ENCODE assay signal across 24 mouse cellular contexts in the genomic region with DNA sequence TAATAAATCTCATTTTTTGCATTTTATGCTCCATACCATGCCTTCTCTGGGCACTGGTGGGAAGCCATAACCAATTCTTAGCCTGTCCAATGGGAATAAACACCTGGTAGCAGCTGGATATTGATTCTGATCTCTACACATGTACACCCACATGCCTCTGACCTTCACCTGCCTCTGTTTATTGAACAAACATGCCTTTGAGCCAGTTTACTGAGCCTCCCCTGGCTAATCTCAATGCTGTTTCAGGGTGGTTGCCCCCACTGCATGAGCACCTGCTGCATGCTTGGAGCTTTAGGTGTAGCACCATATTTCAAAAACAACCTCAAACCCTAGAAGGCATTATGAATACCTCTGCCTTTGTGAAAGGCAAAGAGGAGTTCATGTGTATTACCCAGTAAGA. TPM values are rescaled to one million over a fixed set of nuclear protein-coding genes. Genes with fewer than 3 reads are reported as not detected.
A peak's percentile ranks its signal among the peaks of the same experiment; 100 is the strongest.
DNase-seq lines count a peak whose midpoint lies in the region; ATAC-seq and TF ChIP-seq lines count a peak whose summit lies in the region.
"Not testable (repeated sequence)": the region's sequence is repeated elsewhere in the genome, so short reads cannot be mapped to it uniquely, and the experiment has no call there.
"Had no signal": no experiment of that assay in that cellular context is flagged by ENCODE, and none has a peak within 500 bp of the region (broad histone marks: within the 10 kb centered on the region; RNA-seq: fewer than 3 reads in every experiment).

No protein-coding gene starts in this region.

- not testable (repeated sequence) for TF ChIP-seq CTCF in liver, adult 2 months (IDR thresholded peaks at IDR 0.05; ENCODE audit: low read depth, low read length); liver, postnatal 0 days (IDR thresholded peaks at IDR 0.05; ENCODE audit: low read depth)

- DNase-seq in heart, adult 11 months, result peak; percentile 71
- DNase-seq in liver, adult 2 months (ENCODE audit: extremely low read depth, low read depth, low spot score), result peak; percentile 76
- not testable (repeated sequence) for DNase-seq in liver, embryonic 11.5 days (ENCODE audit: low spot score); liver, embryonic 13.5 days; liver, postnatal 0 days

- not testable (repeated sequence) for TF ChIP-seq EP300 in liver, postnatal 0 days (IDR thresholded peaks at IDR 0.05; ENCODE audit: low read depth)

- H3K27ac ChIP-seq in liver, adult 2 months (replicated peaks; ENCODE audit: insufficient read depth, low read depth, low read length); liver, embryonic 11.5 days (ENCODE audit: low read depth, low read length); liver, embryonic 12.5 days; liver, embryonic 13.5 days; liver, embryonic 15.5 days (replicated peaks); liver, embryonic 16.5 days (ENCODE audit: low read length); liver, postnatal 0 days (ENCODE audit: low read depth): not testable (repeated sequence)

- not testable (repeated sequence) for H3K9me3 ChIP-seq in liver, embryonic 11.5 days (ENCODE audit: control insufficient read depth, low read length); liver, embryonic 12.5 days (replicated peaks); liver, embryonic 13.5 days (replicated peaks); liver, embryonic 15.5 days (replicated peaks); liver, embryonic 16.5 days (replicated peaks; ENCODE audit: control insufficient read depth, low read length); liver, postnatal 0 days (ENCODE audit: low read length)

- H3K79me2 ChIP-seq in liver, adult 2 months (ENCODE audit: control insufficient read depth, insufficient read depth, low read length), result not testable (repeated sequence)

- H3K9ac ChIP-seq in liver, adult 2 months (ENCODE audit: low read depth, low read length); liver, embryonic 11.5 days (ENCODE audit: low read depth, low read length); liver, embryonic 12.5 days; liver, embryonic 13.5 days; liver, embryonic 15.5 days; liver, embryonic 16.5 days (ENCODE audit: low read depth, low read length); liver, postnatal 0 days (replicated peaks): not testable (repeated sequence)

- peaks cover 35% of the 10 kb centered on the region for H3K4me1 ChIP-seq in liver, adult 2 months (ENCODE audit: control insufficient read depth, insufficient read depth, low read length)
- H3K4me1 ChIP-seq in liver, embryonic 11.5 days (replicated peaks; ENCODE audit: control insufficient read depth, insufficient read depth, low read length); liver, embryonic 12.5 days; liver, embryonic 13.5 days (replicated peaks); liver, embryonic 15.5 days (replicated peaks); liver, embryonic 16.5 days (ENCODE audit: control insufficient read depth, low read depth, low read length); liver, postnatal 0 days (ENCODE audit: insufficient read depth): not testable (repeated sequence)

- not testable (repeated sequence) for H3K27me3 ChIP-seq in liver, adult 2 months (ENCODE audit: control insufficient read depth, insufficient read depth, low read length); liver, embryonic 11.5 days (replicated peaks; ENCODE audit: control insufficient read depth, insufficient read depth, low read length); liver, embryonic 12.5 days (replicated peaks); liver, embryonic 13.5 days; liver, embryonic 15.5 days; liver, embryonic 16.5 days (ENCODE audit: control insufficient read depth, insufficient read depth, low read depth, low read length); liver, postnatal 0 days (ENCODE audit: insufficient read depth, low read length)

- ATAC-seq in liver, embryonic 11.5 days (replicated peaks; ENCODE audit: low FRiP score), result 0 out of 2 replicates have a peak, but pooled peaks have one; percentile 26
- peak; percentile 30; the same call in 1 of the 2 replicates for ATAC-seq in liver, embryonic 12.5 days
- peak; percentile 30; the same call in 1 of the 2 replicates for ATAC-seq in liver, embryonic 13.5 days (ENCODE audit: low read depth)
- ATAC-seq in liver, embryonic 15.5 days (ENCODE audit: insufficient read depth), result peak; percentile 49; the same call in 1 of the 2 replicates
- ATAC-seq in liver, embryonic 16.5 days (ENCODE audit: low read depth), result peak; percentile 71
- peak; percentile 86 for ATAC-seq in liver, postnatal 0 days

- TF ChIP-seq POLR2A in liver, adult 2 months (IDR thresholded peaks at IDR 0.05; ENCODE audit: extremely low read depth, insufficient read depth, low read length), result not testable (repeated sequence)

- H3K36me3 ChIP-seq in liver, adult 2 months (ENCODE audit: control insufficient read depth, insufficient read depth, low read length); liver, embryonic 11.5 days (ENCODE audit: control insufficient read depth, insufficient read depth, low read length); liver, embryonic 12.5 days; liver, embryonic 13.5 days; liver, embryonic 15.5 days (replicated peaks); liver, embryonic 16.5 days (ENCODE audit: control insufficient read depth, insufficient read depth); liver, postnatal 0 days (replicated peaks; ENCODE audit: insufficient read depth, low read length): not testable (repeated sequence)

- not testable (repeated sequence) for H3K4me3 ChIP-seq in liver, adult 2 months (ENCODE audit: insufficient read depth, low read depth, low read length); liver, embryonic 11.5 days (ENCODE audit: low read depth, low read length); liver, embryonic 12.5 days; liver, embryonic 13.5 days (replicated peaks); liver, embryonic 15.5 days (replicated peaks); liver, embryonic 16.5 days (ENCODE audit: low read depth, low read length); liver, postnatal 0 days (ENCODE audit: low read depth, low read length)

- not testable (repeated sequence) for H3K4me2 ChIP-seq in liver, embryonic 11.5 days; liver, embryonic 12.5 days; liver, embryonic 13.5 days; liver, embryonic 15.5 days; liver, embryonic 16.5 days (ENCODE audit: low read depth, low read length); liver, postnatal 0 days (ENCODE audit: low read depth, low read length)

RNA-seq across cellular contexts. Expression of a gene that starts 5.0 kb away (rescaled TPM):
- total RNA-seq in liver, adult 2 months (2014; rRNA removed), result 256 and 388 TPM in 2 replicates
- 227 and 246 TPM in 2 replicates for polyA plus RNA-seq in liver, adult 2 months (2012; rRNA removed)
- polyA plus RNA-seq in liver, embryonic 11.5 days (2014; fragmentation: Nextera tagmentation; extraction: Ambion mirVana), result 847 and 933 TPM in 2 replicates
- polyA plus RNA-seq in liver, embryonic 12.5 days (2016; fragmentation: Nextera tagmentation; extraction: Ambion mirVana), result 1,015 and 1,058 TPM in 2 replicates
- 1,289 and 1,494 TPM in 2 replicates for polyA plus RNA-seq in liver, embryonic 13.5 days (2015; fragmentation: Nextera tagmentation; extraction: Ambion mirVana)
- 1,444 and 1,483 TPM in 2 replicates for polyA plus RNA-seq in liver, embryonic 15.5 days (2015; fragmentation: Nextera tagmentation; extraction: Ambion mirVana)
- polyA plus RNA-seq in liver, embryonic 16.5 days (2015; fragmentation: Nextera tagmentation; extraction: Ambion mirVana), result 1,299 and 1,398 TPM in 2 replicates
- polyA plus RNA-seq in liver, postnatal 0 days (2015; fragmentation: Nextera tagmentation; extraction: Ambion mirVana), result 5.8 and 10.0 TPM in 2 replicates
- total RNA-seq: CH12.LX, ES-E14, G1E, MEL had no signal
- polyA plus RNA-seq: activated CD4-positive, CD25-positive, alpha-beta regulatory T cell, adult 4 months; CD4-positive, CD25-positive, alpha-beta regulatory T cell, adult 4 months; G1E had no signal

RNA-seq across cellular contexts. Expression of a gene that starts 13.9 kb away (rescaled TPM):
- not detected in 2 replicates for total RNA-seq in liver, adult 2 months (2014; rRNA removed)
- polyA plus RNA-seq in liver, adult 2 months (2012; rRNA removed), result not detected in 2 replicates
- not detected in 2 replicates for polyA plus RNA-seq in liver, embryonic 11.5 days (2014; fragmentation: Nextera tagmentation; extraction: Ambion mirVana)
- not detected in 2 replicates for polyA plus RNA-seq in liver, embryonic 12.5 days (2016; fragmentation: Nextera tagmentation; extraction: Ambion mirVana)
- 0.08 and 0.10 TPM in 2 replicates for polyA plus RNA-seq in liver, embryonic 13.5 days (2015; fragmentation: Nextera tagmentation; extraction: Ambion mirVana)
- 0.17 TPM in 1 of 2 replicates, not detected in the other for polyA plus RNA-seq in liver, embryonic 15.5 days (2015; fragmentation: Nextera tagmentation; extraction: Ambion mirVana)
- 0.07 and 0.12 TPM in 2 replicates for polyA plus RNA-seq in liver, embryonic 16.5 days (2015; fragmentation: Nextera tagmentation; extraction: Ambion mirVana)
- not detected in 2 replicates for polyA plus RNA-seq in liver, postnatal 0 days (2015; fragmentation: Nextera tagmentation; extraction: Ambion mirVana)
- total RNA-seq: adrenal gland, adult 18-20 months; adrenal gland, adult 2 months; adrenal gland, postnatal 10 days; adrenal gland, postnatal 14 days; adrenal gland, postnatal 25 days; adrenal gland, postnatal 36 days; adrenal gland, postnatal 4 days; CH12.LX; ES-E14; G1E; MEL had no signal
- polyA plus RNA-seq: activated CD4-positive, CD25-positive, alpha-beta regulatory T cell, adult 4 months; adrenal gland, adult 2 months; brain, embryonic 14.5 days; C2C12; CD4-positive, CD25-positive, alpha-beta regulatory T cell, adult 4 months; G1E had no signal

RNA-seq across cellular contexts. Expression of a gene that starts 30.8 kb away (rescaled TPM):
- total RNA-seq in liver, adult 2 months (2014; rRNA removed), result 204 and 223 TPM in 2 replicates
- polyA plus RNA-seq in liver, adult 2 months (2012; rRNA removed), result 74.7 and 83.9 TPM in 2 replicates
- 21.2 and 21.8 TPM in 2 replicates for polyA plus RNA-seq in liver, embryonic 11.5 days (2014; fragmentation: Nextera tagmentation; extraction: Ambion mirVana)
- 24.0 and 26.4 TPM in 2 replicates for polyA plus RNA-seq in liver, embryonic 12.5 days (2016; fragmentation: Nextera tagmentation; extraction: Ambion mirVana)
- polyA plus RNA-seq in liver, embryonic 13.5 days (2015; fragmentation: Nextera tagmentation; extraction: Ambion mirVana), result 31.6 and 35.6 TPM in 2 replicates
- polyA plus RNA-seq in liver, embryonic 15.5 days (2015; fragmentation: Nextera tagmentation; extraction: Ambion mirVana), result 44.0 and 44.7 TPM in 2 replicates
- 47.0 and 51.0 TPM in 2 replicates for polyA plus RNA-seq in liver, embryonic 16.5 days (2015; fragmentation: Nextera tagmentation; extraction: Ambion mirVana)
- polyA plus RNA-seq in liver, postnatal 0 days (2015; fragmentation: Nextera tagmentation; extraction: Ambion mirVana), result 46.3 and 47.6 TPM in 2 replicates
- total RNA-seq: adrenal gland, adult 18-20 months; CH12.LX; ES-E14 had no signal
- polyA plus RNA-seq: activated CD4-positive, CD25-positive, alpha-beta regulatory T cell, adult 4 months; adrenal gland, adult 2 months; brain, embryonic 14.5 days; C2C12; CD4-positive, CD25-positive, alpha-beta regulatory T cell, adult 4 months; G1E had no signal

RNA-seq across cellular contexts. Expression of a gene that starts 33.3 kb away (rescaled TPM):
- not detected in 2 replicates for total RNA-seq in liver, adult 2 months (2014; rRNA removed)
- not detected in 2 replicates for polyA plus RNA-seq in liver, adult 2 months (2012; rRNA removed)
- 0.16 and 0.17 TPM in 2 replicates for polyA plus RNA-seq in liver, embryonic 11.5 days (2014; fragmentation: Nextera tagmentation; extraction: Ambion mirVana)
- polyA plus RNA-seq in liver, embryonic 12.5 days (2016; fragmentation: Nextera tagmentation; extraction: Ambion mirVana), result 0.13 and 0.21 TPM in 2 replicates
- 0.07 and 0.12 TPM in 2 replicates for polyA plus RNA-seq in liver, embryonic 13.5 days (2015; fragmentation: Nextera tagmentation; extraction: Ambion mirVana)
- 0.05 TPM in 2 replicates for polyA plus RNA-seq in liver, embryonic 15.5 days (2015; fragmentation: Nextera tagmentation; extraction: Ambion mirVana)
- 0.06 TPM in 2 replicates for polyA plus RNA-seq in liver, embryonic 16.5 days (2015; fragmentation: Nextera tagmentation; extraction: Ambion mirVana)
- polyA plus RNA-seq in liver, postnatal 0 days (2015; fragmentation: Nextera tagmentation; extraction: Ambion mirVana), result not detected in 2 replicates
- total RNA-seq: adrenal gland, adult 18-20 months; adrenal gland, adult 2 months; adrenal gland, adult 8-10 months; adrenal gland, postnatal 10 days; adrenal gland, postnatal 14 days; adrenal gland, postnatal 25 days; adrenal gland, postnatal 36 days; adrenal gland, postnatal 4 days; CH12.LX; ES-E14; MEL had no signal
- polyA plus RNA-seq: activated CD4-positive, CD25-positive, alpha-beta regulatory T cell, adult 4 months; adrenal gland, adult 2 months; brain, embryonic 14.5 days; C2C12; CD4-positive, CD25-positive, alpha-beta regulatory T cell, adult 4 months; G1E had no signal

Comparison
In these comparisons a context has a peak if more than half of its experiments do, and no peak if none do; other contexts are left out.
1. RNA of a gene that starts 5.0 kb away (polyA plus RNA-seq): 1,444 to 1,483 TPM in liver, embryonic 15.5 days, 1,299 to 1,398 TPM in liver, embryonic 16.5 days, 1,289 to 1,494 TPM in liver, embryonic 13.5 days, 1,015 to 1,058 TPM in liver, embryonic 12.5 days, 847 to 933 TPM in liver, embryonic 11.5 days and 227 to 246 TPM in liver, adult 2 months; 5.8 to 10.0 TPM in liver, postnatal 0 days; every median in the first group is over 10 times any median in the second.
2. ATAC-seq: peak in every context shown above with its lines; median percentile 86 in liver, postnatal 0 days; 71 in liver, embryonic 16.5 days; 49 in liver, embryonic 15.5 days; 30 in liver, embryonic 12.5 days; 30 in liver, embryonic 13.5 days; 26 in liver, embryonic 11.5 days.